Mouse (Mus musculus) brain, embryonic 14.5 days (tissue): ENCODE results near the gene Tmem177.

ENCODE experiments used
- CTCF ChIP-seq: fragments of 200-500 bp; IDR thresholded peaks from 2 replicates; pipeline ENCODE4 v1.5.1; 2012; ENCODE audit warnings: inconsistent platforms, mild to moderate bottlenecking, moderate library complexity, borderline replicate concordance; ENCODE audit not compliant: insufficient read depth, insufficient read length; ENCODE audit errors: extremely low read depth
- POLR2A ChIP-seq: fragments of 200-500 bp; IDR thresholded peaks from 2 replicates; pipeline ENCODE4 v1.6.1; 2012; ENCODE audit warnings: mild to moderate bottlenecking, inconsistent platforms, borderline replicate concordance; ENCODE audit not compliant: poor library complexity, insufficient read depth, insufficient read length, severe bottlenecking; ENCODE audit errors: extremely low read depth

- no peak for TF ChIP-seq CTCF
- TF ChIP-seq POLR2A: no peak
Measured at GRCm38 (mm10) chr1:119899195-119900123, 13.5 kb downstream of the Tmem177 start.
